Mouse (Mus musculus) B cell, adult 2 months (primary cell): ENCODE measurements at regions not wholly inside any gene's neighbourhood (a gene's known extent, or its start where the extent isn't known, plus 50 kb on each side); places are given as distances from the start of the nearest gene placed in this dataset.

Source experiments
- DNase-seq, 2 experiments: peaks; one replicate each; pipeline ENCODE4 v3.0.0; 2022

GRCm38 (mm10) chr2:10307376-10307775 lies 62.9 kb upstream of the Sfmbt2 start:
- DNase-seq: no peak

GRCm38 (mm10) chr2:10309656-10310055 lies 60.7 kb upstream of the Sfmbt2 start:
- no peak for DNase-seq

GRCm38 (mm10) chr2:10311719-10312118 lies 58.6 kb upstream of the Sfmbt2 start:
- DNase-seq: peak; percentile 23 to 25

- no peak for DNase-seq
Observed at GRCm38 (mm10) chr2:10312398-10312797, 57.9 kb upstream of the Sfmbt2 start.

- peak in 1 of 2 experiments; percentile 2 for DNase-seq
Observed at GRCm38 (mm10) chr2:10314251-10315243, 55.8 kb upstream of the Sfmbt2 start.

GRCm38 (mm10) chr2:10316347-10316746 lies 54.0 kb upstream of the Sfmbt2 start:
- no peak for DNase-seq

- no peak for DNase-seq
Observed at GRCm38 (mm10) chr2:10318166-10318768, 52.0 kb upstream of the Sfmbt2 start.
